Mouse (Mus musculus): ENCODE data around the gene Gm2075. TPM values are rescaled to one million over a fixed set of nuclear protein-coding genes. Genes with fewer than 3 reads are reported as not detected.

The Gm2075 gene
- polyA plus RNA-seq (2012; rRNA removed): not detected in 2 replicates

GRCm38 (mm10) chr12:88011548-88011947 is at the start of gene Gm2075:
TSS of gene Gm2075 (plus strand) at chr12:88011848.

DNA sequence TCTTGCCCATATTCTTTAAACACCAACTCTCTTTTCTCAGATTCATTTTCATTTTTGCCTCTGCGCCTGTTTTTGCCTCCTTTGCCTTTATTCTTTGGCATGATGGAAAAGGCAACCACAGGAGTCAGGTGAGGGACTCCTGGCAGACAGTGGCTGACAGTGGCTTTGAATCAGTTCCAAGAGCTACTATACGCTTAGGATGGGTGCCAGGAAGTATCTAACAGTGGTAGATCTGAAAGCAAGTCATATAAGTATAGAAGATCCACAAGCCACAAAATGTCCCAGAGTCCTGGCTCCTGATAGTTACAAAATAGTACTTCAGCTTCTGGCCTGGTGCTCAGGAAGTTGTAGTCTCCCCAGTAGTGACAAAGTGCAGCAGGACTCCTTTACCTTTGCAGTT is 7.0 kb downstream of the Gm2075 start, which contains the start of gene Gm6803:
Gm6803 (minus strand) TSS at position 101 of the 400 bp plus-strand sequence.

DNA sequence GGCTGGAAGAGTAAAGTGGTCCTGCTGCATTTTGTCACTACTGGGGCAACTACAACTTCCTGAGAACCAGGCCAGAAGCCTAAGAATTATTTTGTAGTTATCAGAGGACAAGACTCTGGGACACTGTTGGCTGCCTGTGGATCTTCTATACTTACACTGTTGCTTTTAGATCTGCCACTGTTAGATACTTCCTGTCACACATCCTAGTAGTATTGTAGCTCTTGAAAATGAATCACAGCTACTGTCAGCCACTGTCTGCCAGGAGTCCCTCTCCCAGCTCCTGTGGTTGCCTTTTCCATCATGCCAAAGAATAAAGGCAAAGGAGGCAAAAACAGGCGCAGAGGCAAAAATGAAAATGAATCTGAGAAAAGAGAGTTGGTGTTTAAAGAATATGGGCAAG is 15.1 kb downstream of the Gm2075 start, which contains the start of gene Gm2056:
Gm2056 (plus strand) TSS at position 301 of the 400 bp plus-strand sequence.

Other genes starting within 250 kb of the Gm2075 start
- not detected in 2 replicates for gene Gm21319, start 236.1 kb upstream of the Gm2075 start, polyA plus RNA-seq (2012; rRNA removed)
- gene Gm21936, start 216.3 kb upstream of the Gm2075 start, polyA plus RNA-seq (2012; rRNA removed): not detected in 2 replicates
- gene BB287469, start 195.3 kb upstream of the Gm2075 start, polyA plus RNA-seq (2012; rRNA removed): not detected in 2 replicates
- not detected in 2 replicates for gene Gm2001, start 169.5 kb upstream of the Gm2075 start, polyA plus RNA-seq (2012; rRNA removed)
- gene Gm2016, start 137.8 kb upstream of the Gm2075 start, polyA plus RNA-seq (2012; rRNA removed): not detected in 2 replicates
- gene Gm2022, start 116.5 kb upstream of the Gm2075 start, polyA plus RNA-seq (2012; rRNA removed): not detected in 2 replicates
- gene Gm2035, start 92.0 kb upstream of the Gm2075 start, polyA plus RNA-seq (2012; rRNA removed): not detected in 2 replicates
- not detected in 2 replicates for gene Gm2042, start 57.8 kb upstream of the Gm2075 start, polyA plus RNA-seq (2012; rRNA removed)
- not detected in 2 replicates for gene Gm6803, start 6.9 kb downstream of the Gm2075 start, polyA plus RNA-seq (2012; rRNA removed)
- not detected in 2 replicates for gene Gm2056, start 15.2 kb downstream of the Gm2075 start, polyA plus RNA-seq (2012; rRNA removed)
- not detected in 2 replicates for gene Gm16368, start 71.8 kb downstream of the Gm2075 start, polyA plus RNA-seq (2012; rRNA removed)
- gene Gm10436, start 170.3 kb downstream of the Gm2075 start, polyA plus RNA-seq (2012; rRNA removed): not detected in 2 replicates
- not detected in 2 replicates for gene Gm8332, start 238.3 kb downstream of the Gm2075 start, polyA plus RNA-seq (2012; rRNA removed)